Mouse (Mus musculus) liver, embryonic 14 days (tissue): Measurements from ENCODE around the gene Ak3. TPM values are rescaled to one million over a fixed set of nuclear protein-coding genes. Genes with fewer than 3 reads are reported as not detected.

Experiments
- polyA plus RNA-seq: library from polyadenylated mRNA; depleted of rRNA; stranded (reverse); fragments of >200 nt; gene quantifications from 2 replicates; pipeline ENCODE4 v1.2.3, GENCODE M21; 2012; rRNA removed

Gene Ak3
- 15.3 and 17.6 TPM in 2 replicates for polyA plus RNA-seq

GRCm38 (mm10) chr19:29047334-29048170 is at the start of gene Ak3:
Gene Ak3, minus strand, starts transcription at chr19:29047961.

GRCm38 (mm10) chr19:28990194-28990589 is 57.6 kb downstream of the Ak3 start, which contains the start of gene Cdc37l1:
Gene Cdc37l1, plus strand, starts transcription at chr19:28990352.

Other genes with a start within 250 kb of the Ak3 start
- gene Slc1a1, start 212.9 kb downstream of the Ak3 start, polyA plus RNA-seq: under 0.01 TPM in 1 of 2 replicates, not detected in the other
- 1.3 and 1.6 TPM in 2 replicates for gene Plpp6, start 84.0 kb downstream of the Ak3 start, polyA plus RNA-seq
- gene 4430402I18Rik, start 80.2 kb downstream of the Ak3 start, polyA plus RNA-seq: 1.7 TPM in 2 replicates
- 8.1 and 9.6 TPM in 2 replicates for gene Cdc37l1, start 57.6 kb downstream of the Ak3 start, polyA plus RNA-seq
- gene Rcl1, start 53.4 kb upstream of the Ak3 start, polyA plus RNA-seq: 26.8 and 34.6 TPM in 2 replicates
- 14.1 and 16.7 TPM in 2 replicates for gene Jak2, start 203.9 kb upstream of the Ak3 start, polyA plus RNA-seq